Mouse (Mus musculus) liver, embryonic 13.5 days (tissue): ENCODE data around the gene Iqcf1. TPM values are rescaled to one million over a fixed set of nuclear protein-coding genes. Genes with fewer than 3 reads are reported as not detected.
"Not testable (repeated sequence)": the region's sequence is repeated elsewhere in the genome, so short reads cannot be mapped to it uniquely, and the experiment has no call there.

ENCODE experiments used
- ATAC-seq: fragments of 200-750 bp; cut with Nextera tagmentation; 2 replicates; pipeline ENCODE4 v1.8.0; 2017; ENCODE audit warnings: low read depth, mild to moderate bottlenecking, moderate number of reproducible peaks, moderate library complexity
- DNase-seq: peaks from one replicate; pipeline ENCODE4 v3.0.0; 2022
- H3K27ac ChIP-seq: fragments of 300-500 bp; sonication (generic); 2 replicates; pipeline ENCODE4 v1.5.1; 2015; ENCODE audit warnings: moderate library complexity, mild to moderate bottlenecking, inconsistent platforms
- H3K27me3 ChIP-seq: fragments of 300-500 bp; sonication (generic); 2 replicates; pipeline ENCODE4 v1.6.1; 2015; ENCODE audit warnings: mild to moderate bottlenecking, inconsistent platforms
- H3K36me3 ChIP-seq: fragments of 300-500 bp; sonication (generic); 2 replicates; pipeline ENCODE4 v1.6.1; 2015; ENCODE audit warnings: mild to moderate bottlenecking, inconsistent platforms
- H3K4me1 ChIP-seq: fragments of 300-500 bp; sonication (generic); replicated peaks from 2 replicates; pipeline ENCODE4 v1.6.1; 2015; ENCODE audit warnings: inconsistent platforms
- H3K4me2 ChIP-seq: fragments of 300-500 bp; sonication (generic); 2 replicates; pipeline ENCODE4 v1.6.1; 2015; ENCODE audit warnings: inconsistent platforms, mild to moderate bottlenecking, moderate library complexity
- H3K4me3 ChIP-seq: fragments of 300-500 bp; sonication (generic); replicated peaks from 2 replicates; pipeline ENCODE4 v1.5.1; 2015; ENCODE audit warnings: mild to moderate bottlenecking, inconsistent platforms
- H3K9ac ChIP-seq: fragments of 300-500 bp; sonication (generic); 2 replicates; pipeline ENCODE4 v1.6.1; 2015; ENCODE audit warnings: mild to moderate bottlenecking, inconsistent platforms
- H3K9me3 ChIP-seq: fragments of 300-500 bp; sonication (generic); replicated peaks from 2 replicates; pipeline ENCODE4 v1.6.1; 2016; ENCODE audit warnings: inconsistent platforms
- WGBS: fragments of 180-500 bp; shearing (Covaris S2); methylation state at CpG from one replicate; pipeline ENCODE4 v1.1.7; 2015; ENCODE audit not compliant: insufficient replicate concordance; 5-methylcytosine and 5-hydroxymethylcytosine counted together
- polyA plus RNA-seq: library from polyadenylated mRNA; unstranded; fragments of >200 nt; fragmentation: Nextera tagmentation; extraction: Ambion mirVana; gene quantifications from 2 replicates; pipeline ENCODE4 v1.2.1, GENCODE M21; 2015

Gene Iqcf1
- polyA plus RNA-seq, 1 experiment from 2014 or later: not detected

DNA sequence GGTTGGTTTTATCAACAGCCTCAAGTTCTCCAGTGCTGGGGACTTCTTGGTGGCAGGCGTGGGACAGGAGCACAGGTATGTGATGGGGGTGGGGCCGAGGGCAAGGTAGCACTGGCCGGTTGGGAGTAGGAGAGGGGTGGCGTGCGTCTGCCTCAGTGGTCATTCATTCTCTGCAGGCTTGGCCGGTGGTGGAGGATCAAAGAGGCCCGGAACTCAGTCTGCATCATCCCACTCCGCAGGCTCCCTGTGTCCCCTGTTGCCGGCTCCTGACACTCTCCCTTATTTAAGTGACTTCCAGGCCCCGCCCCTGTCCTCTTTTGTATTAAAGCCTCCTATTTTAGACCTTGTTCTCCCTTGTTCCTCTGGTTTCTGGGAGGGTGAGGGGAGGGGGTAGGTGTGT, 14.7 kb upstream of the Iqcf1 start:
- DNase-seq: no peak
- Histone ChIP-seq H3K4me3 (no peak overlapping the region), H3K4me1 (no peaks in the 10 kb centered on the region), H3K36me3 (peaks cover 57% of the 10 kb centered on the region), H3K9me3 (no peaks in the 10 kb centered on the region), H3K27me3 (no peaks in the 10 kb centered on the region), H3K4me2 (no peak overlapping the region), H3K27ac (no peak overlapping the region), H3K9ac (no peak overlapping the region)
- ATAC-seq: no peak
- 85% methylated on average over 10 of the region's 10 CpGs for WGBS

DNA sequence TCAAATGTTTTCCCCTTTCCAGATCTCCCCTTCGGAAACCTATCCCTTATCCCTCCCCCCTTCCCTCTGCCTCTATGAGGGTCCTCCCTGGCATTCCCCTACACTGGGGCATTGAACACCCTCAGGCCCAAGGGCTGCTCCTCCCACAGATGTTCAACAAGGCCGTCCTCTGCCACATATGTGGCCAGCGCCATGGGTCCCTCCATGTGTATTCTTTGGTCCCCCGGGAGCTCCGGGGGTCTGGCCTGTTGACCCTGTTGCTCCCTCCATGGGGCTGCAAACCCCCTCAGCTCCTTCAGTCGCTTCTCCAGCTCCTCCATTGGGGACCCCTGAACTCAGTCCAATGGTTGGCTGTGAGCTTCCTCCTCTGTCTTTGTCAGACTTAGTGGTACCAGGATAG, 12.2 kb upstream of the Iqcf1 start:
- not testable (repeated sequence) for DNase-seq, H3K9me3 ChIP-seq, H3K4me1 ChIP-seq, H3K4me2 ChIP-seq, H3K9ac ChIP-seq, ATAC-seq, H3K27ac ChIP-seq, H3K4me3 ChIP-seq, H3K27me3 ChIP-seq
- 62% methylated on average over 6 of the region's 6 CpGs for WGBS
- peaks cover 36% of the 10 kb centered on the region for H3K36me3 ChIP-seq

DNA sequence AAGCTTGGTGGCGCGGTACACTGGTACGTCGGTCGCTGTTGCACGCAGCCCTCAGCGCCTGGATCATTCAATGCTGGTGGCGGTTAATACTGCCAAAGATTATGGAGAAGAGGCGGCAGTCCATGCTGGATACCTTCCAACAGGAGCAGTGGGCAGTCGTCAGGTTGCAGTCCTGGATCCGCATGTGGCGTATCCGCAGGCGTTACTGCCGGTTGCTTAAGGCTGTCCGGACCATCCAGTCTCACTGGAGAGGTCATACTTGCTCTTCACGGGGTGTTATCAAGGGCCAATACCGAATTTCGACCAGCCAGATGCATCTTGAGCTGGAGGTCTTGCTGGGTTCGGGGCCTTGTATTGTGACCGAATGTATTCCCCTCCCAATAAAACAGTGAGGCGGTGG, 2.1 kb downstream of the Iqcf1 start:
- Histone ChIP-seq H3K9ac (no peak overlapping the region), H3K36me3 (no peaks in the 10 kb centered on the region), H3K27me3 (no peaks in the 10 kb centered on the region), H3K4me2 (no peak overlapping the region), H3K4me1 (no peaks in the 10 kb centered on the region), H3K9me3 (no peaks in the 10 kb centered on the region), H3K4me3 (no peak overlapping the region), H3K27ac (no peak overlapping the region)
- no peak for DNase-seq
- WGBS: 78% methylated on average over 22 of the region's 22 CpGs
- ATAC-seq: no peak

- Histone ChIP-seq H3K9me3 (no peaks in the 10 kb centered on the region), H3K9ac (no peak overlapping the region), H3K27ac (no peak overlapping the region), H3K4me1 (no peaks in the 10 kb centered on the region), H3K4me2 (no peak overlapping the region), H3K27me3 (no peaks in the 10 kb centered on the region), H3K4me3 (no peak overlapping the region), H3K36me3 (no peaks in the 10 kb centered on the region)
- ATAC-seq: no peak
- WGBS: 60% methylated on average over 6 of the region's 6 CpGs
- no peak for DNase-seq
These were observed 4.5 kb downstream of the Iqcf1 start for GRCm38 (mm10) chr9:106504246-106504645.

- H3K9me3 ChIP-seq: no peaks in the 10 kb centered on the region
- ATAC-seq: no peak
- H3K9ac ChIP-seq: no peak overlapping the region
- H3K27me3 ChIP-seq: no peaks in the 10 kb centered on the region
- H3K4me2 ChIP-seq: no peak overlapping the region
- WGBS: 70% methylated on average over 10 of the region's 10 CpGs
- peaks cover 9% of the 10 kb centered on the region; the same call in 1 of the 2 replicates for H3K4me1 ChIP-seq
- no peaks in the 10 kb centered on the region for H3K36me3 ChIP-seq
- no peak overlapping the region for H3K4me3 ChIP-seq
- H3K27ac ChIP-seq: no peak overlapping the region
- DNase-seq: no peak
These were observed 9.6 kb downstream of the Iqcf1 start for GRCm38 (mm10) chr9:106509356-106509755.

- H3K4me2 ChIP-seq: no peak overlapping the region
- H3K9me3 ChIP-seq: no peaks in the 10 kb centered on the region
- H3K27me3 ChIP-seq: no peaks in the 10 kb centered on the region
- H3K4me3 ChIP-seq: no peak overlapping the region
- 43% methylated on average over 13 of the region's 13 CpGs for WGBS
- ATAC-seq (no peak), DNase-seq (no peak)
- H3K9ac ChIP-seq: no peak overlapping the region
- no peaks in the 10 kb centered on the region for H3K36me3 ChIP-seq
- no peak overlapping the region for H3K27ac ChIP-seq
- peaks cover 9% of the 10 kb centered on the region; the same call in 1 of the 2 replicates for H3K4me1 ChIP-seq
These were observed 13.1 kb downstream of the Iqcf1 start for GRCm38 (mm10) chr9:106512729-106513450.

GRCm38 (mm10) chr9:106513566-106513965, 13.8 kb downstream of the Iqcf1 start:
- 64% methylated on average over 6 of the region's 6 CpGs for WGBS
- H3K4me2 ChIP-seq: no peak overlapping the region
- H3K9me3 ChIP-seq: no peaks in the 10 kb centered on the region
- H3K27me3 ChIP-seq: no peaks in the 10 kb centered on the region
- no peaks in the 10 kb centered on the region for H3K36me3 ChIP-seq
- no peak overlapping the region for H3K9ac ChIP-seq
- ATAC-seq: no peak
- H3K4me3 ChIP-seq: no peak overlapping the region
- DNase-seq: no peak
- H3K27ac ChIP-seq: no peak overlapping the region
- H3K4me1 ChIP-seq: peaks cover 9% of the 10 kb centered on the region; the same call in 1 of the 2 replicates

- Histone ChIP-seq H3K9ac (no peak within 1 kb of the TSS), H3K9me3 (no peaks in the 10 kb centered on the region), H3K4me3 (no peak within 1 kb of the TSS), H3K27ac (no peak within 1 kb of the TSS), H3K4me2 (no peak within 1 kb of the TSS), H3K27me3 (no peaks in the 10 kb centered on the region), H3K36me3 (no peaks in the 10 kb centered on the region), H3K4me1 (peaks cover 12% of the 10 kb centered on the region; the same call in 1 of the 2 replicates)
- ATAC-seq (no peak), DNase-seq (no peak)
- 64% methylated on average over 4 of the region's 4 CpGs for WGBS
These were observed 14.5 kb downstream of the Iqcf1 start, which contains the start of gene Iqcf5 for GRCm38 (mm10) chr9:106514273-106514672. TSS of gene Iqcf5 (plus strand) at chr9:106514573.

DNA sequence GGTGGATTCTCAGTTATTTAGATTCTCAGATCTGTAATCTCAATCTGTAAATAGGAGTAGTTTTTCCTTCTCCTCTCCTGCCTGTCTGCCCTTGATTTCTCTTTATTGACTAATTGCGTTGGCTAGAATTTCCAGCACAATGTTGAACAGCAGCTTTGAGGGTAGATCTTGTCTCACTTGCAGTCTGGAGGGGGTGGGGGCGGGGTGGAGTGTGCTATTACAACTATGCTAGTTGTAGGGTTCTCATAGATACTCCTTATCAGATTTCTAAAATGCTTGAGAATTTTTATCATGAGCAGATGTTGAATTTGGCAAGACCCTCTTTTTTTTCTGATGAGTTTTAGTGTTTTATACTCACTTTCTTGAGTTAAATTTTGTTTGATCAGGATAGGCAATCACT, 19.7 kb downstream of the Iqcf1 start:
- no peak for DNase-seq
- 40% methylated on average over 2 of the region's 2 CpGs for WGBS

DNA sequence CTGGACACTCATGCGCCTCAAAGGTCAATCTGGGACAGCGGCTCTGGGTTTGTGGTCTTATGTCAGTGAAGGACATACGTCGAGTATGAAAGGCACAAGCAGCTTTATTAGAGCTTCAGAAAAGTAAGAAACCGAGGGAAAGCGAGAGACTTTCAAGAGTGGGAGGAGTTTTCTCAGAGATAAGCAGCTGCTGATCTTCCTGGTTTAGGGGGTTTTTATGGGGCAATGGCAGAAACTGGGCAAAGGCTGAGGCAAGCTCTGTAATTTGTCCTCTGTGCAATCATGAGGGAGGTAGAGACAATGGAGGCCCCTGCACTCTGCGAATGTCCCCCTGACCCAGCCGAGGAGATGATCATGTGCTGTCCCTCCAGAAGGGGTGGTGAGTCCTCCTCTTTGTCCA, 20.1 kb downstream of the Iqcf1 start:
- ATAC-seq: no peak
- Histone ChIP-seq H3K4me3 (no peak overlapping the region), H3K4me2 (no peak overlapping the region), H3K9ac (no peak overlapping the region), H3K27me3 (no peaks in the 10 kb centered on the region), H3K27ac (no peak overlapping the region), H3K4me1 (0 out of 2 replicates have a peak, but pooled peaks cover 5% of the 10 kb centered on the region), H3K9me3 (no peaks in the 10 kb centered on the region), H3K36me3 (no peaks in the 10 kb centered on the region)
- no peak for DNase-seq
- WGBS: 41% methylated on average over 8 of the region's 8 CpGs

More for the DNA sequence above, 19.7 kb downstream of the Iqcf1 start:
- H3K9ac ChIP-seq: no peak overlapping the region
- H3K9me3 ChIP-seq: no peaks in the 10 kb centered on the region
- H3K36me3 ChIP-seq: no peaks in the 10 kb centered on the region
- no peak overlapping the region for H3K27ac ChIP-seq
- 0 out of 2 replicates have a peak, but pooled peaks cover 5% of the 10 kb centered on the region for H3K4me1 ChIP-seq
- no peak overlapping the region for H3K4me3 ChIP-seq
- ATAC-seq: no peak
- H3K4me2 ChIP-seq: no peak overlapping the region
- no peaks in the 10 kb centered on the region for H3K27me3 ChIP-seq

DNA sequence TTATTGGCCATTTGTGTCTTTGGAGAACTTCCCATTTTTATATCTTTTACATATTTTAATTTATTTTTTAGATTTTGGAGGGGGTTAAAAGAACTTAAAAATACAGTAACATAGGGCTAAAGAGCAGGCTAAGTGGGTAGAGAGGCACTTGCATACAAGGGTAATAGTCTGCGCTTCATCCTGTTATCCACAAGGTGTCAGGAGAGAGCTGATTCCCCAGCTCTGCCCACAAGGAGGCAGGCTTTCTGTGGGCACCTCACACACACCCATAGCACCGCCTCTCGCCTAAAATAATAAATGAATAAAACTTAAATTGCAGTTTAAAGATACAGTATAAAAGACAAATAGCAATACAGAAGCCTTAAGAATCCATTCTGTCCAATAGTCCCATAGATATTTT, 32.1 kb downstream of the Iqcf1 start:
- no peak overlapping the region for H3K4me2 ChIP-seq
- no peaks in the 10 kb centered on the region for H3K4me1 ChIP-seq
- no peak overlapping the region for H3K9ac ChIP-seq
- ATAC-seq (no peak), DNase-seq (no peak)
- H3K27me3 ChIP-seq: no peaks in the 10 kb centered on the region
- no peaks in the 10 kb centered on the region for H3K36me3 ChIP-seq
- H3K27ac ChIP-seq: no peak overlapping the region
- 17% methylated on average over 3 of the region's 3 CpGs for WGBS
- no peak overlapping the region for H3K4me3 ChIP-seq
- no peaks in the 10 kb centered on the region for H3K9me3 ChIP-seq

DNA sequence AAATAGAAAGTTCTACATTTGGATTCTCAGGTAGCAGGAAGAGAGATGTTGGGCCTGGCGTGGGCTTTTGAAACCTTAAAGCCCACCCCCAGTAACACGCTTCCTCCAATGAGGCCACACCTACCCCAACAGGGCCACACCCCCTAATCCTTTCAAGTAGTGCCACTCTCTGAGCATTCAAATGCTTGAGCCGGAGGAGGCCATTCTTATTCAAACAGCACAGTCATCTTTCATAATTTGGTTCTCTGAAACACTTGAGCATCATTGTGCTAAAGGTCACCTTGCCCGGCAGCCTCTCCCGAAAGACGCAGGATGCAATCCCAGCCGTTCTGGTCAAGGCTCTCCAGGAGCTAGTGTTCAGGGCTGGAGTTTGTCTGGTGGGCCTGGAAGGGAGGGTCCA, 34.5 kb downstream of the Iqcf1 start:
- Histone ChIP-seq H3K9me3 (no peaks in the 10 kb centered on the region), H3K4me3 (no peak overlapping the region), H3K9ac (no peak overlapping the region), H3K27me3 (no peaks in the 10 kb centered on the region), H3K36me3 (no peaks in the 10 kb centered on the region), H3K4me2 (no peak overlapping the region), H3K27ac (no peak overlapping the region), H3K4me1 (no peaks in the 10 kb centered on the region)
- WGBS: 81% methylated on average over 7 of the region's 7 CpGs
- ATAC-seq: no peak
- DNase-seq: no peak
